Mouse (Mus musculus): ENCODE data around the gene Rnaseh1. TPM values are rescaled to one million over a fixed set of nuclear protein-coding genes. Genes with fewer than 3 reads are reported as not detected.

Gene Rnaseh1
- polyA plus RNA-seq, 1 experiment from 2014 or later = 17.2 TPM

GRCm38 (mm10) chr12:28614401-28614800 lies 35.0 kb upstream of the Rnaseh1 start:
- no peak overlapping the region for H3K27ac ChIP-seq (replicated peaks)
- no peak overlapping the region for H3K4me3 ChIP-seq (ENCODE audit: low read depth, low read length)
- no peak for ATAC-seq (ENCODE audit: low FRiP score, low TSS enrichment)
- H3K4me2 ChIP-seq (replicated peaks; ENCODE audit: low read depth) = no peak overlapping the region
- TF ChIP-seq EP300 (optimal IDR thresholded peaks at IDR 0.05) = no peak
- no peak for TF ChIP-seq CTCF (IDR thresholded peaks at IDR 0.05; ENCODE audit: low read depth)
- no peak overlapping the region for H3K9ac ChIP-seq (ENCODE audit: low read length)
- no peaks in the 10 kb centered on the region for H3K36me3 ChIP-seq (ENCODE audit: control insufficient read depth, insufficient read depth, low read length)
- DNase-seq (ENCODE audit: low spot score) = no peak
- H3K4me1 ChIP-seq (replicated peaks; ENCODE audit: control insufficient read depth, insufficient read depth) = no peaks in the 10 kb centered on the region
- 68% methylated on average over 7 of the region's 7 CpGs for WGBS
- no peaks in the 10 kb centered on the region for H3K27me3 ChIP-seq (ENCODE audit: control insufficient read depth, insufficient read depth, low read length)
- no peaks in the 10 kb centered on the region for H3K9me3 ChIP-seq (ENCODE audit: control insufficient read depth, low read length)

GRCm38 (mm10) chr12:28617297-28617696 lies 32.1 kb upstream of the Rnaseh1 start:
- Histone ChIP-seq H3K4me2 (replicated peaks; ENCODE audit: low read depth) (no peak overlapping the region), H3K36me3 (ENCODE audit: control insufficient read depth, insufficient read depth, low read length) (no peaks in the 10 kb centered on the region), H3K27me3 (ENCODE audit: control insufficient read depth, insufficient read depth, low read length) (no peaks in the 10 kb centered on the region), H3K4me1 (replicated peaks; ENCODE audit: control insufficient read depth, insufficient read depth) (peaks cover 3% of the 10 kb centered on the region; the same call in 1 of the 2 replicates), H3K27ac (replicated peaks) (no peak overlapping the region), H3K9ac (ENCODE audit: low read length) (no peak overlapping the region), H3K4me3 (ENCODE audit: low read depth, low read length) (no peak overlapping the region), H3K9me3 (ENCODE audit: control insufficient read depth, low read length) (no peaks in the 10 kb centered on the region)
- DNase-seq (ENCODE audit: low spot score) = no peak
- TF ChIP-seq CTCF (IDR thresholded peaks at IDR 0.05; ENCODE audit: low read depth) (no peak), EP300 (optimal IDR thresholded peaks at IDR 0.05) (no peak)
- 53% methylated on average over 4 of the region's 4 CpGs for WGBS
- no peak for ATAC-seq (ENCODE audit: low FRiP score, low TSS enrichment)

- H3K27ac ChIP-seq (replicated peaks) = no peak overlapping the region
- TF ChIP-seq EP300 (optimal IDR thresholded peaks at IDR 0.05) (no peak), CTCF (IDR thresholded peaks at IDR 0.05; ENCODE audit: low read depth) (peak; percentile 44)
- DNase-seq (ENCODE audit: low spot score) (no peak), ATAC-seq (ENCODE audit: low FRiP score, low TSS enrichment) (no peak)
- H3K4me1 ChIP-seq (replicated peaks; ENCODE audit: control insufficient read depth, insufficient read depth) = peaks cover 3% of the 10 kb centered on the region; the same call in 1 of the 2 replicates
- WGBS = 5% methylated on average over 7 of the region's 7 CpGs
- H3K27me3 ChIP-seq (ENCODE audit: control insufficient read depth, insufficient read depth, low read length) = no peaks in the 10 kb centered on the region
- H3K36me3 ChIP-seq (ENCODE audit: control insufficient read depth, insufficient read depth, low read length) = no peaks in the 10 kb centered on the region
- H3K9me3 ChIP-seq (ENCODE audit: control insufficient read depth, low read length) = no peaks in the 10 kb centered on the region
- H3K9ac ChIP-seq (ENCODE audit: low read length) = 0 out of 2 replicates have a peak overlapping the region, but pooled peaks have one; percentile 9
- H3K4me2 ChIP-seq (replicated peaks; ENCODE audit: low read depth) = peak overlapping the region; percentile 2; the same call in 1 of the 2 replicates
- H3K4me3 ChIP-seq (ENCODE audit: low read depth, low read length) = no peak overlapping the region
These were observed 27.8 kb upstream of the Rnaseh1 start for GRCm38 (mm10) chr12:28621451-28622166.

- Histone ChIP-seq H3K4me3 (ENCODE audit: low read depth, low read length) (no peak overlapping the region), H3K27me3 (ENCODE audit: control insufficient read depth, insufficient read depth, low read length) (no peaks in the 10 kb centered on the region), H3K36me3 (ENCODE audit: control insufficient read depth, insufficient read depth, low read length) (no peaks in the 10 kb centered on the region), H3K4me1 (replicated peaks; ENCODE audit: control insufficient read depth, insufficient read depth) (peaks cover 3% of the 10 kb centered on the region; the same call in 1 of the 2 replicates), H3K9ac (ENCODE audit: low read length) (no peak overlapping the region), H3K27ac (replicated peaks) (no peak overlapping the region), H3K4me2 (replicated peaks; ENCODE audit: low read depth) (no peak overlapping the region), H3K9me3 (ENCODE audit: control insufficient read depth, low read length) (no peaks in the 10 kb centered on the region)
- WGBS = 18% methylated on average over 5 of the region's 5 CpGs
- peak; percentile 25 for DNase-seq (ENCODE audit: low spot score)
- ATAC-seq (ENCODE audit: low FRiP score, low TSS enrichment) = no peak
- TF ChIP-seq EP300 (optimal IDR thresholded peaks at IDR 0.05) (no peak), CTCF (IDR thresholded peaks at IDR 0.05; ENCODE audit: low read depth) (no peak)
These were observed 27.3 kb upstream of the Rnaseh1 start for GRCm38 (mm10) chr12:28622167-28622532.

GRCm38 (mm10) chr12:28622641-28623040 lies 26.8 kb upstream of the Rnaseh1 start:
- H3K27me3 ChIP-seq (ENCODE audit: control insufficient read depth, insufficient read depth, low read length) = no peaks in the 10 kb centered on the region
- no peaks in the 10 kb centered on the region for H3K36me3 ChIP-seq (ENCODE audit: control insufficient read depth, insufficient read depth, low read length)
- DNase-seq (ENCODE audit: low spot score) = no peak
- no peaks in the 10 kb centered on the region for H3K9me3 ChIP-seq (ENCODE audit: control insufficient read depth, low read length)
- no peak for ATAC-seq (ENCODE audit: low FRiP score, low TSS enrichment)
- WGBS = 77% methylated on average over 1 of the region's 1 CpGs
- H3K9ac ChIP-seq (ENCODE audit: low read length) = no peak overlapping the region
- no peak overlapping the region for H3K4me3 ChIP-seq (ENCODE audit: low read depth, low read length)
- TF ChIP-seq EP300 (optimal IDR thresholded peaks at IDR 0.05) = no peak
- no peak for TF ChIP-seq CTCF (IDR thresholded peaks at IDR 0.05; ENCODE audit: low read depth)
- no peak overlapping the region for H3K27ac ChIP-seq (replicated peaks)
- no peak overlapping the region for H3K4me2 ChIP-seq (replicated peaks; ENCODE audit: low read depth)
- peaks cover 3% of the 10 kb centered on the region; the same call in 1 of the 2 replicates for H3K4me1 ChIP-seq (replicated peaks; ENCODE audit: control insufficient read depth, insufficient read depth)

GRCm38 (mm10) chr12:28623195-28623594 lies 26.2 kb upstream of the Rnaseh1 start, which contains the start of gene Colec11:
Gene Colec11, minus strand, starts transcription at chr12:28623377.
- no peak within 1 kb of the TSS for H3K4me2 ChIP-seq (replicated peaks; ENCODE audit: low read depth)
- H3K9ac ChIP-seq (ENCODE audit: low read length) = no peak within 1 kb of the TSS
- H3K4me3 ChIP-seq (ENCODE audit: low read depth, low read length) = no peak within 1 kb of the TSS
- ATAC-seq (ENCODE audit: low FRiP score, low TSS enrichment) = no peak
- H3K27me3 ChIP-seq (ENCODE audit: control insufficient read depth, insufficient read depth, low read length) = no peaks in the 10 kb centered on the region
- DNase-seq (ENCODE audit: low spot score) = no peak
- H3K4me1 ChIP-seq (replicated peaks; ENCODE audit: control insufficient read depth, insufficient read depth) = peaks cover 3% of the 10 kb centered on the region; the same call in 1 of the 2 replicates
- WGBS = 25% methylated on average over 5 of the region's 5 CpGs
- no peak for TF ChIP-seq CTCF (IDR thresholded peaks at IDR 0.05; ENCODE audit: low read depth)
- H3K27ac ChIP-seq (replicated peaks) = no peak within 1 kb of the TSS
- H3K36me3 ChIP-seq (ENCODE audit: control insufficient read depth, insufficient read depth, low read length) = peaks cover under 1% of the 10 kb centered on the region; the same call in 1 of the 2 replicates
- H3K9me3 ChIP-seq (ENCODE audit: control insufficient read depth, low read length) = no peaks in the 10 kb centered on the region

All from stomach, postnatal 0 days (tissue).